Mouse (Mus musculus) heart, embryonic 15.5 days (tissue): Measurements from ENCODE around the gene Tsen2. TPM values are rescaled to one million over a fixed set of nuclear protein-coding genes. Genes with fewer than 3 reads are reported as not detected.

ENCODE experiments used
- ATAC-seq: fragments of 200-750 bp; cut with Nextera tagmentation; replicated peaks from 2 replicates; pipeline ENCODE4 v1.8.0; 2017; ENCODE audit warnings: low read depth, moderate TSS enrichment; ENCODE audit not compliant: insufficient number of reproducible peaks, insufficient read depth, low FRiP score
- H3K27ac ChIP-seq: fragments of 300-500 bp; sonication (generic); 2 replicates; pipeline ENCODE4 v1.5.1; 2015; ENCODE audit warnings: mild to moderate bottlenecking, inconsistent platforms
- H3K27me3 ChIP-seq: fragments of 300-500 bp; sonication (generic); 2 replicates; pipeline ENCODE4 v1.6.1; 2015; ENCODE audit warnings: inconsistent platforms
- H3K36me3 ChIP-seq: fragments of 300-500 bp; sonication (generic); 2 replicates; pipeline ENCODE4 v1.6.1; 2015; ENCODE audit warnings: mild to moderate bottlenecking, inconsistent platforms
- H3K4me1 ChIP-seq: fragments of 300-500 bp; sonication (generic); replicated peaks from 2 replicates; pipeline ENCODE4 v1.6.1; 2015; ENCODE audit warnings: inconsistent platforms
- H3K4me2 ChIP-seq: fragments of 300-500 bp; sonication (generic); 2 replicates; pipeline ENCODE4 v1.6.1; 2015; ENCODE audit warnings: inconsistent platforms, mild to moderate bottlenecking, moderate library complexity
- H3K4me3 ChIP-seq: fragments of 300-500 bp; sonication (generic); 2 replicates; pipeline ENCODE4 v1.5.1; 2015; ENCODE audit warnings: mild to moderate bottlenecking, inconsistent platforms
- H3K9ac ChIP-seq: fragments of 300-500 bp; sonication (generic); 2 replicates; pipeline ENCODE4 v1.6.1; 2015; ENCODE audit warnings: mild to moderate bottlenecking, inconsistent platforms
- H3K9me3 ChIP-seq: fragments of 300-500 bp; sonication (generic); replicated peaks from 2 replicates; pipeline ENCODE4 v1.6.1; 2016; ENCODE audit warnings: inconsistent platforms
- WGBS: fragments of 180-500 bp; shearing (Covaris S2); methylation state at CpG from one replicate; pipeline ENCODE4 v1.1.7; 2015; ENCODE audit warnings: mixed read lengths; 5-methylcytosine and 5-hydroxymethylcytosine counted together
- polyA plus RNA-seq: library from polyadenylated mRNA; unstranded; fragments of >200 nt; fragmentation: Nextera tagmentation; extraction: Ambion mirVana; gene quantifications from 2 replicates; pipeline ENCODE4 v1.2.1, GENCODE M21; 2015

Tsen2 gene
- polyA plus RNA-seq, 1 experiment from 2014 or later: 16.8 TPM

GRCm38 (mm10) chr6:115518352-115518751, 26.1 kb upstream of the Tsen2 start:
- H3K9ac ChIP-seq: no peak overlapping the region
- H3K4me2 ChIP-seq: no peak overlapping the region
- H3K4me3 ChIP-seq: no peak overlapping the region
- no peak overlapping the region for H3K27ac ChIP-seq
- H3K4me1 ChIP-seq: peaks cover 11% of the 10 kb centered on the region
- no peaks in the 10 kb centered on the region for H3K9me3 ChIP-seq
- H3K36me3 ChIP-seq: no peaks in the 10 kb centered on the region
- H3K27me3 ChIP-seq: peaks cover 8% of the 10 kb centered on the region; the same call in 1 of the 2 replicates
- ATAC-seq: no peak
- WGBS: 74% methylated on average over 2 of the region's 2 CpGs

DNA sequence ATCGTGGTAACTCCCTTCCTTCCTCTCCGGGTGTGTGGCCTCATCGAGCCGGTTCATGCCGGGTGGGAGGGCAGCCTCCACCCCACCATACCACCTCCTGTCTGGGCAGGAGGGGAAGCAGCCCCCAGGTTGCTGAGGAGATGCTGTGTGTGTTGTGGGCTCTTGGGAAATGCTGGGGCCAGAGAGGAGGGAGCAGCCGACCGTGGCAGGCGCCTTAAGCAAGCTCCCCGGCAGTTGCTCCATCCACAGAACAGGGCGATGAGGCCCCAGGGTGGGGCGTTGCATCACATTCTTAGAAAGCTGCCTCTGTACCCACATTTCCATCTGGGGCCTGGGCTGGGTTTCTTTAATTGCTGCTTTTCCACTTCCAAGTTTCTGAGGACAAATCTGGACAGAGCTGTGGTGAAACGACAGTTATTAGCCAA, 25.2 kb upstream of the Tsen2 start:
- H3K9me3 ChIP-seq: no peaks in the 10 kb centered on the region

DNA sequence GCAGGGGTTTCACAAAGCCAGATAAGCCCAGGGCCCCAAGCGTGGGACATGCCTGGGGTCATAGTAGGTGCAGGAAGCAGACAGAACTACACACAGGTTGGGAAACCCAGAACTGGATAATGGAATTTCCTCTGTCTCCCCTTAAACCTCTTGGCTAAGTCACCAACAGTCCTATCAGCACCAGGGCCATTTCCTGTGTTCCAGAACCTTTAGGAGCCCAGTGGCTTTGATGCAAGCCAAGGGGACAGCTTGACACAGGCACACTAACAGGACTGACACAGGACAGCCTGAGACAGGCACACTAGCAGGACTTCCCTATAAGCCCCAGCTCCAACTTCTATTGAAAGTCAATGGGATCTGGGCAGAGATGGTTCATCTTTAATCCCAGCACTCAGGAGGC, 22.5 kb upstream of the Tsen2 start:
- Histone ChIP-seq H3K9me3 (no peaks in the 10 kb centered on the region), H3K4me2 (no peak overlapping the region), H3K9ac (no peak overlapping the region), H3K4me1 (peaks cover 14% of the 10 kb centered on the region), H3K27ac (peak overlapping the region; percentile 56), H3K4me3 (no peak overlapping the region), H3K36me3 (no peaks in the 10 kb centered on the region), H3K27me3 (peaks cover 8% of the 10 kb centered on the region; the same call in 1 of the 2 replicates)
- ATAC-seq: no peak
- 54% methylated on average over 1 of the region's 1 CpGs for WGBS

More for the DNA sequence above, 25.2 kb upstream of the Tsen2 start:
- no peak for ATAC-seq
- Histone ChIP-seq H3K9ac (no peak overlapping the region), H3K4me1 (peaks cover 14% of the 10 kb centered on the region), H3K4me3 (no peak overlapping the region), H3K27ac (no peak overlapping the region), H3K27me3 (peaks cover 8% of the 10 kb centered on the region; the same call in 1 of the 2 replicates), H3K4me2 (no peak overlapping the region), H3K36me3 (no peaks in the 10 kb centered on the region)
- 67% methylated on average over 12 of the region's 12 CpGs for WGBS

DNA sequence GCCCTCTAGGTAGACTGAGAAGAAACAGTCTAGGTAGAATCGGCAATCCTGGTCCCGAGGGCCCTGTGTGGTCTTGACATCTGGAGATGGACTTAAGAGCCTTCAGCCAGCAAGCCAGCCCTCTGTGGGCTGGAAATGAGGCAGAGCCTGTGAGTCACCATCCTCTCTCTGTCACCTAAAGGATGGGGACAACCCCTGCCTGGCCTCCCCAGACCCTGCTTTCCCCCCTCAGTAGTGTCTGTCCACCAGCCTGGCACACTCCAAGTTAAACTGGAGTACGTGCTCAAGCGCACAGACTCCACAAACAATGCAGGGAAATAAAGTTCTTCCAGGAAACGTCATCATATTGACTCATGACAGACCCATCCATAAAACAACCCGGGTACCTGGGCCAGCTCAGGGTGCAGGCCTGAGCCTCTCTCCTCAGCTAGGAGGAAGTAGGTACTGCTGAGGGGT, 21.7 kb upstream of the Tsen2 start:
- Histone ChIP-seq H3K4me2 (no peak overlapping the region), H3K9ac (no peak overlapping the region), H3K27me3 (peaks cover 8% of the 10 kb centered on the region; the same call in 1 of the 2 replicates), H3K4me3 (no peak overlapping the region), H3K36me3 (no peaks in the 10 kb centered on the region), H3K27ac (peak overlapping the region; percentile 56), H3K9me3 (no peaks in the 10 kb centered on the region), H3K4me1 (peaks cover 14% of the 10 kb centered on the region)
- WGBS: 68% methylated on average over 6 of the region's 6 CpGs
- no peak for ATAC-seq

DNA sequence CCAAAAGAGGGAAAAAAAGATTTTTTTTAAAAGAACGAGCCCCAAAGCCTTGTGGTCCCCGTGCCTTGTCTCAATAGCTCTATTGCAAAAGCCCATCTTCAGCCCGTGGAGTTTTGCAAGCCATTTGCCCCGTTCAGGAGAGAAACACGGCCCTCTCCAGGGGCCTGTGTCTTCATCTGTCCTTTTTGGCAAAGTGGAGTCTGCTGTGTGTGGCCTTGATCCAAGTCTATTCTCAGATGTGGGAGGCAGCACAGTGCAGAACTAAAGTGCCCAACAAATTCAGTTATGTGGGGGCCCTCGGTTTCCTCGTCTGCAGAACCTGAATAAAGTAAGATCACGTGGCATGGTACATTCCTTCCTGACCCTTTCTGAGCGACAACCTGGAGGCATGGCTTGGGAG, 21.3 kb upstream of the Tsen2 start:
- H3K4me1 ChIP-seq: peaks cover 14% of the 10 kb centered on the region
- peaks cover 8% of the 10 kb centered on the region; the same call in 1 of the 2 replicates for H3K27me3 ChIP-seq
- H3K27ac ChIP-seq: 0 out of 2 replicates have a peak overlapping the region, but pooled peaks have one; percentile 38
- no peaks in the 10 kb centered on the region for H3K9me3 ChIP-seq
- no peak for ATAC-seq
- no peak overlapping the region for H3K4me2 ChIP-seq
- H3K4me3 ChIP-seq: no peak overlapping the region
- H3K9ac ChIP-seq: no peak overlapping the region
- H3K36me3 ChIP-seq: no peaks in the 10 kb centered on the region
- 48% methylated on average over 9 of the region's 9 CpGs for WGBS

DNA sequence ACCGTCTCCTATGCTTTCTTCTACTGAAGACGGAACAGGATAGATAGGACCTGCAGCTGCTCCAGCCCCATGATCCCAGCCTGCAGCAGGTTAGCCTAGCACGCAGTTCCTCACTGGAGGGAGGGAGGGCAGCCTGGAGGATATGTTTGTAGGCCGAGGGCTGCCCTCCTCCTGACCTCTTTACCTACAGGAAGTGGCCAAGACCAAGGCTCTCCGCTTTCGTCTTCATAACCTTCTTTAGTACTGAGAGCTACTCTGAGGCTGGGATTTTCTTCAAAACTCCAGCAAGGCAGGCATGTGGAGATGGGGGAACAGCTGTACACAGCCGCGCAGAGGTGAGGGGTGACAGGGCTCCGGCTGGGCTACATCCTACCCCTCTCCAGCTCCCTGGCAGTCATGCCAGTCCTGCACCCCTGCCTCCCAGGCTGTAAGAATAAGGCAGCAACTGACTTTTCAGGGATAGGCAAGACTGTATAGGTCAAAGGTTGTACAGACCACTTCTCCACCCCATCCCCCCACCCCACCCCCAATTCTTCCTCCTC, 19.9 kb upstream of the Tsen2 start:
- Histone ChIP-seq H3K4me2 (no peak overlapping the region), H3K4me3 (no peak overlapping the region), H3K9ac (no peak overlapping the region), H3K4me1 (peaks cover 13% of the 10 kb centered on the region), H3K27ac (no peak overlapping the region), H3K27me3 (peaks cover 8% of the 10 kb centered on the region; the same call in 1 of the 2 replicates), H3K9me3 (no peaks in the 10 kb centered on the region), H3K36me3 (no peaks in the 10 kb centered on the region)
- ATAC-seq: no peak
- WGBS: 75% methylated on average over 9 of the region's 9 CpGs

GRCm38 (mm10) chr6:115527418-115527817, 17.0 kb upstream of the Tsen2 start:
- Histone ChIP-seq H3K27ac (no peak overlapping the region), H3K36me3 (no peaks in the 10 kb centered on the region), H3K9ac (no peak overlapping the region), H3K4me1 (peaks cover 11% of the 10 kb centered on the region), H3K4me3 (no peak overlapping the region), H3K9me3 (no peaks in the 10 kb centered on the region), H3K27me3 (no peaks in the 10 kb centered on the region), H3K4me2 (no peak overlapping the region)
- 76% methylated on average over 3 of the region's 3 CpGs for WGBS
- no peak for ATAC-seq

DNA sequence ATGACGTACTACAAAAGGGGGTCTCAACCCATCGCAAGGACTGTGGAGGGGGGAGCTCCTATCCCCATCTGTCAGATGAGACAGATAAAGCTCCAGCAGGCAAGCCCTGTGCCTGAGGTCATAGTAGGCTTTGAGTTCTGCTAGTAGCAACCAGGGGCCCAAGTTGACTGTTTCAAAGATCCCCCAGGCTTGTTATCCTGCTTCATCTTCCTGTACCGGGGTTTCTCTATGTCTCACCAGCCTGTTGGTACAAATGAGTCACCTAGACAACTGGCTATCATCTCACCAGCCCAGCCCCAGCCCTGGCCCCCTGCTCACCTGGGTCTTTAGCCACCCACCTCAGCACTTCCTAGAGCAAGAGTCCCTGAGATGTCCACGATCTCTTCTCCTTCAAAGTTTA, 16.1 kb upstream of the Tsen2 start:
- Histone ChIP-seq H3K4me1 (peaks cover 3% of the 10 kb centered on the region), H3K9me3 (no peaks in the 10 kb centered on the region), H3K27me3 (no peaks in the 10 kb centered on the region), H3K27ac (no peak overlapping the region), H3K4me2 (no peak overlapping the region), H3K4me3 (no peak overlapping the region), H3K9ac (no peak overlapping the region), H3K36me3 (no peaks in the 10 kb centered on the region)
- 87% methylated on average over 4 of the region's 4 CpGs for WGBS
- ATAC-seq: no peak

- 51% methylated on average over 7 of the region's 7 CpGs for WGBS
- ATAC-seq: no peak
- Histone ChIP-seq H3K36me3 (no peaks in the 10 kb centered on the region), H3K27me3 (no peaks in the 10 kb centered on the region), H3K4me2 (no peak overlapping the region), H3K4me1 (peaks cover 9% of the 10 kb centered on the region), H3K9ac (no peak overlapping the region), H3K27ac (no peak overlapping the region), H3K4me3 (no peak overlapping the region), H3K9me3 (no peaks in the 10 kb centered on the region)
Observed at GRCm38 (mm10) chr6:115534617-115535016, 9.8 kb upstream of the Tsen2 start.

DNA sequence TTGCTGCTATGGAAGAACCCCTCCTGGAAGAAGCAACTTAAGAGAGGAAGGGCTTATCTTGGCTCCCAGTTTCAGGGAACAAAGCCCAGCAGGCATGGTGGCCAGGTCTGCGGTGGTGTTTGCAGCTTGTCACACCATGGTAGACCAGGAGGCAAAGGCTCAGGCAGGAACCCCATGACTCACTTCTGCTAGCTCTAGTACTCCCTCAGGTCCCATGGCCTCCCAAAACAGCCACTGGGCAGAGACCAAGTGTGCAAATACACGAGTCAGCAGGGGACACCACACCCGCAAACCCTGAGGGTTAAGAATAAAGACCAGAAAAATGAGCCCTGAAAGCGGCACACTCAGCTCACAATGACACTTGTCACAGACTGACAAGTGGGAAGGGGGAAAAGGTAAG, 8.3 kb upstream of the Tsen2 start:
- no peaks in the 10 kb centered on the region for H3K9me3 ChIP-seq
- H3K4me1 ChIP-seq: peaks cover 9% of the 10 kb centered on the region
- ATAC-seq: no peak
- H3K27me3 ChIP-seq: 0 out of 2 replicates have a peak, but pooled peaks cover 3% of the 10 kb centered on the region
- no peak overlapping the region for H3K4me2 ChIP-seq
- H3K27ac ChIP-seq: no peak overlapping the region
- no peaks in the 10 kb centered on the region for H3K36me3 ChIP-seq
- WGBS: 80% methylated on average over 4 of the region's 4 CpGs
- no peak overlapping the region for H3K4me3 ChIP-seq
- H3K9ac ChIP-seq: no peak overlapping the region

DNA sequence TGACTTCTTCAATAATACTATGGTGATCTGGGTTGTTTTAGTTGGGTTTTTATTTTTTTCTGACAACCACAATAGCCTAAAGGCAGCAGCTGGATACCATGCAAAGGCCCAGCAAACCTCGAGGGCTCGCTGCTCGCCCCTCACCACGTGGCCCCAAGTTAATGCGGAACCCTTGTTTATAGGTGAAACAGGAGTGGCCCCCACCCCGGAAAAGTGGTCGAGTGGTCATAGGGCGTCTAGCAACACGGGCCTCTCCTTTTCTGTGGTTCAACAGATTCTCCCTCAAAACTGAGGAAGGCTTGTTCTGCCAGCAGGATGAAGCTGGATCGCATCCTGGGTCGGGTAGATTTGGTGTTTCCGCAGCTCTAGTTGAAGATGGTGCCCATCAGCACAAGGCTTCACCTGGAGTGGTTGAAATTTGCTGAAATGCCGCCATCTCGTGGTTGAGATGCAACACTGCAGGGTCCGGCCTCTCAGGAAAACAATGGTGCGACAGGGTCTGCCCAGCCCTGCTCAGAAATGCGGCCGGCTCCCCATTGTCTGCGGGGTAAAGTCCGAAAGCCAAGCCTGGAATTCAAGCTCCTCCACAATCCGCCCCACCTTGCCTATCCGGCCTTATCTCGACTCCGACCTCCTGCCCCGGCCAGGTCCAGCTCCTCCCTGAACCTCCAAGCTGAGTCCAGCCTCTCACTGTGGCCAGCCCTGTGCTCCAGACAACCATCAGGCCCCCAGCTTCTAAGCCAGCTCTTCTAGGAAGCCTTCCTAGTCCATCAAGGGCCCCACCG, 5.6 kb upstream of the Tsen2 start:
- no peak overlapping the region for H3K27ac ChIP-seq
- 0 out of 2 replicates have a peak, but pooled peaks cover 3% of the 10 kb centered on the region for H3K27me3 ChIP-seq
- H3K4me1 ChIP-seq: peaks cover 19% of the 10 kb centered on the region
- peak overlapping the region; percentile 73 for H3K4me2 ChIP-seq
- peak overlapping the region; percentile 39 for H3K4me3 ChIP-seq
- H3K9me3 ChIP-seq: no peaks in the 10 kb centered on the region
- 17% methylated on average over 26 of the region's 26 CpGs for WGBS
- peak; percentile 40; the same call in 1 of the 2 replicates for ATAC-seq
- peak overlapping the region; percentile 50; the same call in 1 of the 2 replicates for H3K9ac ChIP-seq
- no peaks in the 10 kb centered on the region for H3K36me3 ChIP-seq
